ENCODE assay signal across 21 mouse cellular contexts in the genomic region with DNA sequence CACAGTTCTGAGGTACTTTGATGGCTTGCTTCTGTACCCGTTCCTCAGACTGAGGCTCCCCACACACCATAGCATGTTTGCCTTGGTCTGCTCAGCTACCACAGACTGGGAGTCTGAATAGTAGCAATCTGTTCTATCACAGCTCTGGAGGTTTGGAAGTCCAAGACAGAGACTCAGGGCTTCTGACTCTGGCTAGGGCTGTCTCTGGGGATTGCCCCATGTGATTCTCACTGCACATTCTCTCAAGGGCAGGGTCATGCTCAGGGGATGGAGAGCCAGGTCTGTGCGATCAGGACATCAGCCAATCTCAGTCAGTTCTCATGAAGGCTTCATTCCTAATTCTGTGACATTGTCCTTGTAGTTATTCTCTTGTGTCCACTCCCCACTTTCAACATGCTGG.
A peak's percentile ranks its signal among the peaks of the same experiment; 100 is the strongest.
DNase-seq lines count a peak whose midpoint lies in the region; ATAC-seq and TF ChIP-seq lines count a peak whose summit lies in the region.
"Had no signal": no experiment of that assay in that cellular context is flagged by ENCODE, and none has a peak within 500 bp of the region (broad histone marks: within the 10 kb centered on the region; RNA-seq: fewer than 3 reads in every experiment).

No protein-coding gene starts in this region.

- ATAC-seq in kidney, embryonic 15.5 days (replicated peaks; ENCODE audit: low FRiP score), result no peak
- ATAC-seq in lung, embryonic 14.5 days (ENCODE audit: insufficient read depth), result peak; percentile 22; the same call in 1 of the 2 replicates
- ATAC-seq: activated CD4-positive, CD25-positive, alpha-beta regulatory T cell, adult 4 months; CD4-positive, CD25-positive, alpha-beta regulatory T cell, adult 4 months; Patski had no signal

- no peak overlapping the region for H3K9ac ChIP-seq in kidney, embryonic 15.5 days
- H3K9ac ChIP-seq in lung, embryonic 14.5 days, result no peak overlapping the region

- 62% methylated on average over 2 of the region's 2 CpGs for WGBS in kidney, embryonic 15.5 days
- WGBS in lung, embryonic 14.5 days, result 63% methylated on average over 2 of the region's 2 CpGs
- 74% methylated on average over 2 of the region's 2 CpGs for WGBS in lung, adult 2 months

- no peak overlapping the region for H3K4me3 ChIP-seq in kidney, embryonic 15.5 days (replicated peaks)
- H3K4me3 ChIP-seq in lung, embryonic 14.5 days (ENCODE audit: low read depth, low read length), result no peak overlapping the region
- no peak overlapping the region for H3K4me3 ChIP-seq in lung, adult 2 months (replicated peaks; ENCODE audit: extremely low read depth, low read depth, low read length)

- H3K4me2 ChIP-seq in kidney, embryonic 15.5 days, result no peak overlapping the region
- H3K4me2 ChIP-seq in lung, embryonic 14.5 days, result no peak overlapping the region

- H3K27ac ChIP-seq in kidney, embryonic 15.5 days, result 0 out of 2 replicates have a peak overlapping the region, but pooled peaks have one; percentile 28
- no peak overlapping the region for H3K27ac ChIP-seq in lung, embryonic 14.5 days (ENCODE audit: low read depth)

- no peak for TF ChIP-seq CTCF in lung, embryonic 14.5 days (IDR thresholded peaks at IDR 0.05; ENCODE audit: low read depth)
- no peak for TF ChIP-seq CTCF in lung, adult 2 months (IDR thresholded peaks at IDR 0.05; ENCODE audit: insufficient read depth, low read length)

- H3K4me1 ChIP-seq in kidney, embryonic 15.5 days, result peaks cover 8% of the 10 kb centered on the region
- H3K4me1 ChIP-seq in lung, embryonic 14.5 days (ENCODE audit: insufficient read depth), result peaks cover 13% of the 10 kb centered on the region
- H3K4me1 ChIP-seq in lung, adult 2 months (ENCODE audit: control insufficient read depth, insufficient read depth, low read length), result no peaks in the 10 kb centered on the region; the same call in 1 of the 2 replicates

- peaks cover 10% of the 10 kb centered on the region; the same call in 1 of the 2 replicates for H3K27me3 ChIP-seq in kidney, embryonic 15.5 days
- no peaks in the 10 kb centered on the region for H3K27me3 ChIP-seq in lung, embryonic 14.5 days (ENCODE audit: insufficient read depth, low read length)
- H3K27me3 ChIP-seq: CH12.LX had no signal

- TF ChIP-seq POLR2A in lung, adult 2 months (IDR thresholded peaks at IDR 0.05; ENCODE audit: borderline replicate concordance, extremely low read depth, low read depth, low read length), result no peak

- no peaks in the 10 kb centered on the region for H3K9me3 ChIP-seq in kidney, embryonic 15.5 days (replicated peaks)
- no peaks in the 10 kb centered on the region for H3K9me3 ChIP-seq in lung, embryonic 14.5 days (ENCODE audit: low read depth, low read length)

- intact Hi-C loops in heart, postnatal 25 days (cut with DNase I), result no loop called here

- H3K36me3 ChIP-seq in kidney, embryonic 15.5 days, result no peaks in the 10 kb centered on the region
- no peaks in the 10 kb centered on the region for H3K36me3 ChIP-seq in lung, embryonic 14.5 days (ENCODE audit: insufficient read depth)
- H3K36me3 ChIP-seq: G1E had no signal

- peak; percentile 92 for DNase-seq in heart, adult 11 months
- no peak for DNase-seq in heart, postnatal 25 days (ENCODE audit: low spot score)
- DNase-seq in kidney, adult 8-10 months, result no peak
- DNase-seq in lung, embryonic 14.5 days, result no peak
- DNase-seq in lung, adult 2 months, result no peak
- DNase-seq: adrenal gland, adult 2 months; adrenal gland, adult 8-10 months; adrenal gland, postnatal 10 days; adrenal gland, postnatal 14 days; adrenal gland, postnatal 25 days; adrenal gland, postnatal 36 days; B cell, adult 2 months; cerebellum, adult 11 months; cerebellum, adult 11-12 months; cerebellum, adult 18-20 months had no signal
